Mouse (Mus musculus) lung, postnatal 0 days (tissue): Measurements from ENCODE around the gene Plekhm1. TPM values are rescaled to one million over a fixed set of nuclear protein-coding genes. Genes with fewer than 3 reads are reported as not detected.

Experiments
- ATAC-seq: fragments of 200-750 bp; cut with Nextera tagmentation; 2 replicates; pipeline ENCODE4 v1.8.0; 2017; ENCODE audit warnings: moderate library complexity
- DNase-seq: peaks from one replicate; pipeline ENCODE4 v3.0.0-alpha.2; 2016; ENCODE audit warnings: low spot score
- H3K27ac ChIP-seq: fragments of 300-500 bp; sonication (generic); 2 replicates; pipeline ENCODE4 v1.5.1; 2014; ENCODE audit warnings: antibody characterized with exemption, mild to moderate bottlenecking, low read length, mixed read lengths
- H3K27me3 ChIP-seq: fragments of 300-500 bp; sonication (generic); replicated peaks from 2 replicates; pipeline ENCODE4 v1.6.1; 2014; ENCODE audit warnings: low read length, mixed read lengths; ENCODE audit not compliant: insufficient read depth
- H3K36me3 ChIP-seq: fragments of 300-500 bp; sonication (generic); 2 replicates; pipeline ENCODE4 v1.6.1; 2014; ENCODE audit warnings: low read length, mixed read lengths; ENCODE audit not compliant: insufficient read depth
- H3K4me1 ChIP-seq: fragments of 300-500 bp; sonication (generic); 2 replicates; pipeline ENCODE4 v1.6.1; 2014; ENCODE audit warnings: antibody characterized with exemption, low read depth, low read length, mixed read lengths; ENCODE audit not compliant: insufficient read depth
- H3K4me2 ChIP-seq: fragments of 300-500 bp; sonication (generic); replicated peaks from 2 replicates; pipeline ENCODE4 v1.6.1; 2014; ENCODE audit warnings: low read depth, mild to moderate bottlenecking, low read length, moderate library complexity, mixed read lengths
- H3K4me3 ChIP-seq: fragments of 300-500 bp; sonication (generic); 2 replicates; pipeline ENCODE4 v1.5.1; 2014; ENCODE audit warnings: low read depth, low read length
- H3K9ac ChIP-seq: fragments of 300-500 bp; sonication (generic); replicated peaks from 2 replicates; pipeline ENCODE4 v1.6.1; 2014; ENCODE audit warnings: low read depth, mild to moderate bottlenecking
- H3K9me3 ChIP-seq: fragments of 300-500 bp; sonication (generic); 2 replicates; pipeline ENCODE4 v1.6.1; 2016; ENCODE audit warnings: low read length, mixed read lengths
- CTCF ChIP-seq: IDR thresholded peaks from 2 replicates; pipeline ENCODE4 v1.5.1; 2016; ENCODE audit warnings: antibody characterized with exemption, mild to moderate bottlenecking
- EP300 ChIP-seq: IDR thresholded peaks from 2 replicates; pipeline ENCODE4 v1.6.1; 2016; ENCODE audit warnings: antibody characterized with exemption, mild to moderate bottlenecking, control low read depth
- WGBS: fragments of 180-500 bp; shearing (Covaris S2); extraction: QIAGEN DNeasy Blood & Tissue Kit; methylation state at CpG from one replicate; pipeline ENCODE4 v1.1.7; 2014; 5-methylcytosine and 5-hydroxymethylcytosine counted together
- polyA plus RNA-seq: library from polyadenylated mRNA; unstranded; fragments of >200 nt; fragmentation: Nextera tagmentation; extraction: Ambion mirVana; gene quantifications from 2 replicates; pipeline ENCODE4 v1.2.1, GENCODE M21; 2015

Plekhm1 gene
- polyA plus RNA-seq, 1 experiment from 2014 or later: 8.1 TPM

GRCm38 (mm10) chr11:103399050-103399449 is 13.4 kb downstream of the Plekhm1 start:
- no peaks in the 10 kb centered on the region for H3K27me3 ChIP-seq
- no peak overlapping the region for H3K4me3 ChIP-seq
- H3K4me1 ChIP-seq: no peaks in the 10 kb centered on the region
- no peak overlapping the region for H3K9ac ChIP-seq
- H3K9me3 ChIP-seq: no peaks in the 10 kb centered on the region
- peak; percentile 72 for DNase-seq
- no peak overlapping the region for H3K4me2 ChIP-seq
- WGBS: 77% methylated on average over 3 of the region's 3 CpGs
- no peak overlapping the region for H3K27ac ChIP-seq
- H3K36me3 ChIP-seq: peaks cover 23% of the 10 kb centered on the region
- peak; percentile 74 for TF ChIP-seq CTCF
- no peak for TF ChIP-seq EP300
- peak; percentile 54 for ATAC-seq

- Histone ChIP-seq H3K27me3 (no peaks in the 10 kb centered on the region), H3K27ac (no peak overlapping the region), H3K36me3 (peaks cover 23% of the 10 kb centered on the region), H3K9me3 (no peaks in the 10 kb centered on the region), H3K4me2 (no peak overlapping the region), H3K9ac (no peak overlapping the region), H3K4me1 (no peaks in the 10 kb centered on the region), H3K4me3 (no peak overlapping the region)
- 86% methylated on average over 4 of the region's 4 CpGs for WGBS
- no peak for TF ChIP-seq CTCF
- no peak for TF ChIP-seq EP300
- no peak for ATAC-seq
- DNase-seq: no peak
These were observed 15.8 kb downstream of the Plekhm1 start for GRCm38 (mm10) chr11:103396682-103397081.

DNA sequence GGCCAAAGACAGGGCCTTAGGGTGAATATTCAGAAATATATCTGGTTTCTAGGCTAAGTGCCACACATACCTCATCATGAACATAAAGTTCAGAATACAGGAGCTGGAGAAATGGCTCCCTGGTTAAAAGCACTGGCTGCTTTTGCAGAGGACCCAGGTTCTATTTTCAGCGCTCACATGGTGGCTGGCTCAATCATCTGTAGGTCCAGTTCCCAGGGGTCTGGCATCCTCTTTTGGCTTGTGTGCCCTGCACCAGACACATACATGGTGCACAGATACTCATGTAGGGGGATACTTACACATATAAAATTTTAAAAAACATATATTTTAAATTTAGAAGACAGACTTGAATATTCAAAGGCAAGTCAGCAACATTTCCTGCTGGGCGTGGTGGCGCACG is 16.3 kb downstream of the Plekhm1 start:
- H3K4me3 ChIP-seq: no peak overlapping the region
- WGBS: 98% methylated on average over 4 of the region's 4 CpGs
- no peak overlapping the region for H3K4me2 ChIP-seq
- no peak overlapping the region for H3K27ac ChIP-seq
- ATAC-seq (no peak), DNase-seq (no peak)
- H3K27me3 ChIP-seq: no peaks in the 10 kb centered on the region
- peaks cover 23% of the 10 kb centered on the region for H3K36me3 ChIP-seq
- no peak overlapping the region for H3K9ac ChIP-seq
- H3K9me3 ChIP-seq: no peaks in the 10 kb centered on the region
- no peaks in the 10 kb centered on the region for H3K4me1 ChIP-seq
- no peak for TF ChIP-seq EP300
- no peak for TF ChIP-seq CTCF

- Histone ChIP-seq H3K27ac (no peak overlapping the region), H3K4me3 (no peak overlapping the region), H3K27me3 (no peaks in the 10 kb centered on the region), H3K4me1 (no peaks in the 10 kb centered on the region), H3K9me3 (no peaks in the 10 kb centered on the region), H3K9ac (no peak overlapping the region), H3K36me3 (peaks cover 23% of the 10 kb centered on the region), H3K4me2 (no peak overlapping the region)
- WGBS: 85% methylated on average over 7 of the region's 7 CpGs
- ATAC-seq: no peak
- no peak for DNase-seq
- TF ChIP-seq CTCF (no peak), EP300 (no peak)
These were observed 17.9 kb downstream of the Plekhm1 start for GRCm38 (mm10) chr11:103394604-103395003.

DNA sequence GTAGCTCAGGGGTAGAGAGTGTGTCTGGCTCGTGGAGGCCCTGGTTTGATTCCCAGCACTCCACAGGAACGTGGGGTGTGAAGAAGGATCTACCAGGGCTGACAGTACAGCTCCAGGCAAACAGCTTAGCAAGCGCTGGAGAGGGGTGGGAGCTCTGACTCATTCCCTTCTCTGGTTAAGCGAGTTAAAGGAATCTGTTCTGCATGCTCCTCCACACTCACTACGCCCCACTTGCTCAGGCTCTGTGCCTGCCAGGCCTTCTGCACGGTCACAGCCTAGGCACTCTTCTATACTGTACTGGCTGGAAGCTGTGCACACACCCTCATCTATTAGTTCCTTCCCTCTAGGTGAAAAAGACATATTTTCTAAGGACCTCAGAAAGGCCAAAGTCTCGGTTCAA is 18.5 kb downstream of the Plekhm1 start:
- 69% methylated on average over 7 of the region's 7 CpGs for whole genome bisulfite sequencing
- Histone ChIP-seq H3K9me3 (no peaks in the 10 kb centered on the region), H3K4me1 (no peaks in the 10 kb centered on the region), H3K36me3 (peaks cover 23% of the 10 kb centered on the region), H3K4me2 (no peak overlapping the region), H3K4me3 (no peak overlapping the region), H3K27ac (no peak overlapping the region), H3K27me3 (no peaks in the 10 kb centered on the region), H3K9ac (no peak overlapping the region)
- ATAC-seq: peak; percentile 68
- DNase-seq: peak; percentile 34
- TF ChIP-seq CTCF (no peak), EP300 (no peak)

GRCm38 (mm10) chr11:103387870-103388526 is 24.5 kb downstream of the Plekhm1 start:
- H3K27ac ChIP-seq: peak overlapping the region; percentile 65
- DNase-seq: peak; percentile 90
- ATAC-seq: peak; percentile 92

More at GRCm38 (mm10) chr11:103387870-103388526, 24.5 kb downstream of the Plekhm1 start:
- Histone ChIP-seq H3K27me3 (no peaks in the 10 kb centered on the region), H3K36me3 (no peaks in the 10 kb centered on the region), H3K4me3 (no peak overlapping the region), H3K4me1 (peaks cover 4% of the 10 kb centered on the region; the same call in 1 of the 2 replicates), H3K9ac (no peak overlapping the region), H3K9me3 (no peaks in the 10 kb centered on the region), H3K4me2 (0 out of 2 replicates have a peak overlapping the region, but pooled peaks have one; percentile 2)
- 40% methylated on average over 7 of the region's 7 CpGs for WGBS
- no peak for TF ChIP-seq CTCF
- peak; percentile 98 for TF ChIP-seq EP300
